Mouse (Mus musculus) E14TG2a.4 (cell line): ENCODE results near the gene Hcar2.

Experiments used
- H3K27me3 ChIP-seq: 2 replicates; pipeline ENCODE4 v1.6.1; 2014; ENCODE audit warnings: low read length, control low read depth; ENCODE audit not compliant: insufficient read depth
- H3K36me3 ChIP-seq: 2 replicates; pipeline ENCODE4 v1.6.1; 2014; ENCODE audit warnings: low read length, control low read depth; ENCODE audit not compliant: insufficient read depth
- H3K4me1 ChIP-seq: replicated peaks from 2 replicates; pipeline ENCODE4 v1.6.1; 2014; ENCODE audit warnings: low read depth, low read length, control low read depth
- H3K4me3 ChIP-seq: replicated peaks from 2 replicates; pipeline ENCODE4 v1.5.1; 2014; ENCODE audit warnings: mild to moderate bottlenecking, low read length
- H3K9me3 ChIP-seq: 2 replicates; pipeline ENCODE4 v1.6.1; 2014; ENCODE audit warnings: low read length, control low read depth
- CTCF ChIP-seq: conservative IDR thresholded peaks from 2 replicates; pipeline ENCODE4 v1.5.1; 2014; ENCODE audit warnings: low read length
- NANOG ChIP-seq: IDR thresholded peaks from 2 replicates; pipeline ENCODE4 v1.6.1; 2014; ENCODE audit warnings: borderline replicate concordance, low read length, mixed read lengths
- POU5F1 ChIP-seq: IDR thresholded peaks from 2 replicates; pipeline ENCODE4 v1.6.1; 2014; ENCODE audit warnings: low read length, borderline replicate concordance

Hcar2 gene

GRCm38 (mm10) chr5:123853877-123854504 lies 11.3 kb downstream of the Hcar2 start:
- TF ChIP-seq POU5F1 (no peak), NANOG (no peak), CTCF (no peak)
- Histone ChIP-seq H3K9me3 (peaks cover 3% of the 10 kb centered on the region; the same call in 1 of the 2 replicates), H3K36me3 (no peaks in the 10 kb centered on the region), H3K4me3 (no peak overlapping the region), H3K27me3 (no peaks in the 10 kb centered on the region), H3K4me1 (no peaks in the 10 kb centered on the region)

- no peaks in the 10 kb centered on the region for H3K36me3 ChIP-seq
- no peak overlapping the region for H3K4me3 ChIP-seq
- no peaks in the 10 kb centered on the region for H3K9me3 ChIP-seq
- H3K4me1 ChIP-seq, result no peaks in the 10 kb centered on the region
- no peak for TF ChIP-seq POU5F1
- no peak for TF ChIP-seq NANOG
- no peaks in the 10 kb centered on the region for H3K27me3 ChIP-seq
Observed at GRCm38 (mm10) chr5:123851398-123851797, 13.9 kb downstream of the Hcar2 start.

GRCm38 (mm10) chr5:123844316-123844715 lies 21.0 kb downstream of the Hcar2 start:
- Histone ChIP-seq H3K4me1 (peaks cover 14% of the 10 kb centered on the region; the same call in 1 of the 2 replicates), H3K4me3 (no peak overlapping the region), H3K36me3 (no peaks in the 10 kb centered on the region), H3K27me3 (no peaks in the 10 kb centered on the region), H3K9me3 (no peaks in the 10 kb centered on the region)
- no peak for TF ChIP-seq CTCF
- no peak for TF ChIP-seq NANOG
- TF ChIP-seq POU5F1, result no peak

- Histone ChIP-seq H3K9me3 (peaks cover under 1% of the 10 kb centered on the region), H3K36me3 (no peaks in the 10 kb centered on the region), H3K4me1 (peaks cover 14% of the 10 kb centered on the region; the same call in 1 of the 2 replicates), H3K4me3 (no peak overlapping the region), H3K27me3 (no peaks in the 10 kb centered on the region)
- TF ChIP-seq CTCF (no peak), NANOG (no peak), POU5F1 (no peak)
Observed at GRCm38 (mm10) chr5:123843816-123844215, 21.5 kb downstream of the Hcar2 start.

- TF ChIP-seq POU5F1 (no peak), NANOG (no peak), CTCF (no peak)
- H3K36me3 ChIP-seq, result no peaks in the 10 kb centered on the region
- H3K9me3 ChIP-seq, result peaks cover 9% of the 10 kb centered on the region
- no peak overlapping the region for H3K4me3 ChIP-seq
- H3K27me3 ChIP-seq, result no peaks in the 10 kb centered on the region
- H3K4me1 ChIP-seq, result peaks cover 14% of the 10 kb centered on the region; the same call in 1 of the 2 replicates
Observed at GRCm38 (mm10) chr5:123842935-123843282, 22.4 kb downstream of the Hcar2 start.

GRCm38 (mm10) chr5:123842221-123842934 lies 22.9 kb downstream of the Hcar2 start:
- TF ChIP-seq CTCF (no peak), NANOG (no peak), POU5F1 (no peak)

GRCm38 (mm10) chr5:123837371-123837770 lies 27.9 kb downstream of the Hcar2 start:
- Histone ChIP-seq H3K4me3 (no peak overlapping the region), H3K36me3 (no peaks in the 10 kb centered on the region), H3K9me3 (peaks cover 38% of the 10 kb centered on the region), H3K4me1 (peaks cover 7% of the 10 kb centered on the region), H3K27me3 (no peaks in the 10 kb centered on the region)
- TF ChIP-seq POU5F1 (no peak), NANOG (no peak), CTCF (no peak)

More at GRCm38 (mm10) chr5:123842221-123842934, 22.9 kb downstream of the Hcar2 start:
- Histone ChIP-seq H3K36me3 (no peaks in the 10 kb centered on the region), H3K4me3 (no peak overlapping the region), H3K9me3 (peaks cover 9% of the 10 kb centered on the region), H3K4me1 (peaks cover 16% of the 10 kb centered on the region), H3K27me3 (no peaks in the 10 kb centered on the region)

GRCm38 (mm10) chr5:123834836-123835235 lies 30.5 kb downstream of the Hcar2 start:
- H3K4me3 ChIP-seq, result no peak overlapping the region
- H3K4me1 ChIP-seq, result peaks cover 7% of the 10 kb centered on the region
- no peaks in the 10 kb centered on the region for H3K27me3 ChIP-seq
- H3K36me3 ChIP-seq, result no peaks in the 10 kb centered on the region
- H3K9me3 ChIP-seq, result peaks cover 53% of the 10 kb centered on the region
- no peak for TF ChIP-seq NANOG
- TF ChIP-seq POU5F1, result no peak
- TF ChIP-seq CTCF, result no peak

GRCm38 (mm10) chr5:123832309-123832708 lies 33.0 kb downstream of the Hcar2 start:
- Histone ChIP-seq H3K9me3 (peaks cover 44% of the 10 kb centered on the region), H3K36me3 (no peaks in the 10 kb centered on the region), H3K4me3 (no peak overlapping the region), H3K4me1 (peaks cover 4% of the 10 kb centered on the region), H3K27me3 (no peaks in the 10 kb centered on the region)
- TF ChIP-seq POU5F1 (no peak), CTCF (no peak), NANOG (no peak)
